Mouse (Mus musculus) spleen, embryonic (tissue): Measurements from ENCODE around the gene Ptma.

Experiments
- CTCF ChIA-PET: fragments of 350-600 bp; sonication (Branson Sonifier 250); formaldehyde crosslinking; loops from one replicate; lab custom pipeline; 2022; lab: Charles Lee

The Ptma gene

DNA sequence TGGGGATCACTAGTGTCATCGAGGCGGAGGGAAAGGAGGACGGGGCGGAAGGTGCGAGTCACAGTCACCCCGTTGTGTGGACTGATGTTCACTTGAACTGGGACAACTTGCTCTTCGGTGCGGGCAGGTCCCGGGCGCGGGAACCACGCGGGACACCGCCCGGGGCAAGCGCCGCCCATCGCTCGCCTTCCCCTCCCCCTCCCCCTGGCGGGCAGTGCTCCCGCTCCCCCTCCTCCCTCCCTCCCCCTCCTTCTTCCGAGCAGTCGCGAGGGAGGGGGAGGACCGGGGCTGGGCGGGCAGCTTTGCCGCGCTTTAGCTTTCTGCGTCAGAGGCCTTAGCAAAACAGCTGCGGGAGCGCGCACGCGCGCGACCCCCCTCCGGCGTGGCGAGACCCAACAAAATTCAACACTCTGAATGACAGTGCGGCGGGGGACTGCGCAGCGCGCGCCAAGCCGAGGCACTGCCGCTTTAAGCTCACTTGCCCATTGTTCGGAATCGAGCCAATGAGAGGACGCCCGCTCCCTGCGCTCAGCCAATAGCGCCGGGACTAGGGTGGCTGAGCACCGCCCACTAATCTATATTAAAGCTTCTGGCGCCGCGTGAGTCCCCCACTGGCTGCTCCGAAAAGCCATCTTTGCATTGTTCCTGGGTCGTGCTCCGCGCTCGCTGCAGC lies at the start of gene Ptma:
Ptma (plus strand) TSS at position 611 of the 673 bp plus-strand sequence.
- CTCF ChIA-PET: interaction anchor here (1.0 to 1.1 kb wide), 2 partner anchors 21 to 22 kb away, joined by 3 to 15 read pairs; no protein-coding TSS in a partner anchor

DNA sequence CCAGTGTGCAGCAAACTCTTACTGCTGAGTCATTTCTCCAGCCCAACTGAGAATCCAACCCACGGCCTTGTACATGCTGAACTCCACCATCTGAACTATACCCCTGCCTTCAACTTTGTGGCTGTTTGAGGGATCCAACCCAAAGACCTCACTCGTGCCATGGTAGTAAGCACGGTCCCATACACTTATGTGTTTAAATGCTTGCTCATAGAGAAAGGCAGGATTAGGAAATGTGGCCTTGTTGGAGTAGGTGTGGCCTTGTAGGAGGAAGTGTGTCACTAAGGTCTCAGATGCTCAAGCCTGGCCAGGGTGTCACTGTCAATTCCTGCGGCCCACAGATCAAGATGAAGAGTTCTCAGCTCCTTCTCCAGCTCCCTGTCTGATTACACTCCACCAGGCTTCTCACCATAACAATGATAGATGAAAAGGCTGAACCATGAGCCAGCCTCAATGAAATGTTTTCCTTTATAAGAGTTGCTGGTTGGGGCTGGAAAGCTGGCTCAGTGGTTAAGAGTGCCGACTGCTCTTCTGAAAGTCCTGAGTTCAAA lies 48.7 kb upstream of the Ptma start:
- CTCF ChIA-PET: interaction anchor here (0.6 kb wide), 1 partner anchor 33 kb away, joined by 7 read pairs; no protein-coding TSS in a partner anchor

DNA sequence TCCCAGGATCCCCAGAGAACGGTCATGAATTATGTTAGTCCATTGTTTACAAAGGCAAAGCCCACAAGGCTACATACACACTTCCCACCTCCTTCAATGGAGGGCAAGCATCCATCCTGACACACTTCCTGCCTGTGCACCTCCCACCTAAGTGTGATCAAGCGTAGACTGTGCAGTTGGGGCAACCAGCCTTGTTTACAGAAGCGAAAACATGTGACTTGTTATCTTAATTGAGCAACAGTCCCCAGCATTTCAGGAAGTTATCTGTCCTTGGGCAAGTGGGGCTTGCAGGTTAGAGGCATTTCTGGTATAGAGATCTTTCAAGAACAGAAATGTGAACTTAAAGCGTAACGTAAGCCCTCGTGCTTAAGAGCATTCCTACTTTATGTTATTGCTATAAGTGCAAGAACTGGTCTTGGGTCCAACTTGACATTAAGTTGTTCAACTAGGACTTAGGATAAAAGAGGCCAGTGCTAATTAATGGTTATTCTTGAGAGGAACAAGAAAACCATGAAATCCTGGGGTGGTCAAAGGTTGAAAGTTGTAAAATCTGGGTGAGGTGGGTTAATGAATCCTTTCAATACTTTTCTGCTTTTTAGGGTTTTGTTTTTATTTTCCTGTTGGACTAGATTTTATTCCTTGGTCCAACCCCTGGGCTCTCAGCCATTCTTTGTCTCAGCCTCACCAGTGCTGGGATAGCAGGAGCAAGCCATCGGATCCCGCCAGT lies 47.3 kb upstream of the Ptma start:
- CTCF ChIA-PET: no interaction called here

DNA sequence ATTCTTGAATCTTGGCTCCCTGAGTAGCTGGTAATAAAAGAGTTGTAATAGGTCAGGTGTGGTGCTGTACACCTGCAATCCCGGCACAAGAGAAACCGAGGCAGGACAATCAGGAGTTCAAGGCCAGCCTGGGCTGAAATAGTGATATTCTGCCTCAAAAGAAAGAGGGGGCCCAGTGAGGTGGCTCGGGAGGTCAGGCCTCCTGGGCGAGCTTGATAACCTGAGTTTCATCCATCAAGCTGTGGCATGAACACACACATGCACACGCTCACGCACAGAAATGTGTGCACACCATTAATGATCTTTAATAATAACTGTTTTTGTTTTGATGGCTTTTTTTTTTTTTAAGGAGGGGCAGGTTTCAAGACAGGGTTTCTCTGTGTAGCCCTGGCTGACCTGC lies 46.2 kb upstream of the Ptma start:
- CTCF ChIA-PET: interaction anchor here (0.6 to 0.7 kb wide), 2 partner anchors 14 to 31 kb away, joined by 3 to 6 read pairs; no protein-coding TSS in a partner anchor

DNA sequence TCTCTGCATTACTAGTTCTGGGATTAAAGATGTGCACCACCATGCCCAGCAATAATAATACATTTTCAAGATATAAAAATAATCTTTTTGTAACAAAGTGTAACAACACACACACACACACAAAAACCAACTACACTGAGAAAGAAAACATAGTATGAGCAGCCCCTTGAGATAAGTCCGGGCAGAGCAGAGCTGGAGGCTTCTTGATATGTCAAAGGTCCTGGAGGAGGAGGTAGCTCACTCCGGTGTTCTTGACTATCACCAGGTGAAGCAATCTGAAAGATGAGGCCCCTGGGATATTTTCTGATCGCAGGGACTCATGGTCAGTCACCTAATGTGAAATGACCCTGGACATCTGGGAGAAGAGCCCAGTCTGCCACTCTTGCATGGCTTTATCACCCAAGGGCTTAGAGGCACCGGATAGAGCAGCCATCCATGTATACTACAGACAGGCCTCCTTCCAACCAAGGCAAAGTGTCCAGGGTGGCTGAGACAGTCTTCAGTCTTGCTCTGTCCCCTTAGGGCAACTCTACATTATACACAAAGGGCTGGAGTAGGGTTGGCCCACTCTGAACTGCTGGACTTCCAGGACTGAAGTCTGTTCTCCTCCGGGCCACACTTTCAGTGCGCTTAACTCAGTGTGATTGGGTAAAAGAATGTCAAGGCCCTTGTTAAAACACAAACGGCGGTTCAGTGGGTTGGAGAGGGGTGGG lies 45.6 kb upstream of the Ptma start:
- CTCF ChIA-PET: no interaction called here

DNA sequence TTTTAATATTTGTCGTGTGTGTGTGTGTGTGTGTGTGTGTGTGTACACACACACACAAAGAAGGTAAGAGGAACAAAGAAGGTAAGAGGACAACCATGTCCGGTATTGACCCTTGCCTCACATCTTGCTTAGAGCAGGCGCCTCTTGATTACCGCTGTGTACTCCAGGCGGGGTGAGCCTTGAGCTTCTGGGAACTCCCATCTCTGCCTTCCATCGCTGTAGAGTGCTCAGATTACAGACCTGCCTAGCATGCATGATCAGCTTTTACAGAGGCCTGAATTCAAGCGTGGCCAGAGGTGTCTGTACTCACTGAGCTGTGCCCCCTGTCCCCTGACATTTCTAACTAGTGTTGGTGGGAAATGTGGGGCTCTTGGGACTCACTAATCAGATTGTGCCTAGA lies 45.1 kb upstream of the Ptma start:
- CTCF ChIA-PET: interaction anchor here (1.7 kb wide), 1 partner anchor 47 kb away, joined by 5 read pairs; no protein-coding TSS in a partner anchor

DNA sequence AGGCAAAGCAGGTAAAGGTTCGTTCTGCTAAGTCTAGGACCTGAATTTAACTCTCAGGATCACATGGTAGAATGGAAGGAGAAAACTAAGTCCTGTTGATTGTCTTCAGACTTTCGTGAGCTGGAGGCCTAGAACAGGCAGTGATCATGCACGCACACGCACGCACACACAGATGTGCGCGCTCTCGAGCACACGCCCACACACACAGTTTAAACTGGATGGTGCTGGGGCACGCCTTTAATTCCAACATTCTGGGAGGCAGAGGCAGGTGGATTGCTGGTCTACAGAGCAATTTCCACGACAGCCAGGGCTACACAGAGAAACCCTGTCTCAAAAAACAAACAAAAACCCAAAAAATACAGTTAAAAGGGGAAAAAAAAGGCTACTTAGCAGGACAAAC lies 44.2 kb upstream of the Ptma start:
- CTCF ChIA-PET: interaction anchor here (0.7 to 1.7 kb wide), 3 partner anchors 21 to 46 kb away, joined by 4 to 5 read pairs (median 4); no protein-coding TSS in a partner anchor

DNA sequence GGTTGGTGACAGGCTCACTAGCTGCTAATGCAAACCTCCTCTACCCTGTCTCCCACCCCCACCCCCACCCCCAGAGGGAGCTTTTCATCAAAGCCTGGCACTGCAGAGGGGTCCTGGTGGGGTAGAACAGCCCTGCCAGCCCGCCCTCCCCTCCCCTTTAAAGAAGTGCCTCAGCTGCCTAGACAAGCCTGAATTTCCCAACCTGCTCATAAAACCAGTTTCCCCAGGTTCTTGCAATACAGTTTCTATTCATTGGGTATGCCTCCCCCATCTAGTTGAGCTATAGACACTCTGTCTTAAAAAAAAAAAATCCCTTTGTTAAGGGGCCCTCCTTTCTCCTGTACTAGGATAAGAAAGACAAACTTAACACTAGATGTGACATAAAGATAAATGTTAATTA lies 43.8 kb upstream of the Ptma start:
- CTCF ChIA-PET: interaction anchor here (0.7 to 1.7 kb wide), 3 partner anchors 20 to 46 kb away, joined by 4 to 5 read pairs (median 4); no protein-coding TSS in a partner anchor

DNA sequence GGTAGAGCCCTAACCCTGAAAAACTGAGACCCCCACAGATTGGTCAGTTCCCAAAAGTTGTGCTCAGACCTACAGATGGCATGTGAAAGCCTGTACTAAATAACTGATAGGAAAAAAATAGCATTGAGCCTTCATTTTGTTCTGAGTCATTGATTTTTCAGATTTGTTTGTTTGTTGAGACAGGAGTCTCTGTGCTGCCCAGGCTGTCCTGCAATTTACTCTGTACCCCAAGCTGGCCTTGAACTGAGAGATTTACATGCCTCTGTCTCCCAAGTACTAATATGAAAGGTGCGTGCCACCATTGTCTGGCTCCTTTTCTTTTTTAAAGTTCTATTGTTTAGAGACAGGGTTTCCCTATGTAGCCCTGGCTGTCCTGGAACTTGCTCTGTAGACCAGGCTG lies 41.2 kb upstream of the Ptma start:
- CTCF ChIA-PET: no interaction called here

DNA sequence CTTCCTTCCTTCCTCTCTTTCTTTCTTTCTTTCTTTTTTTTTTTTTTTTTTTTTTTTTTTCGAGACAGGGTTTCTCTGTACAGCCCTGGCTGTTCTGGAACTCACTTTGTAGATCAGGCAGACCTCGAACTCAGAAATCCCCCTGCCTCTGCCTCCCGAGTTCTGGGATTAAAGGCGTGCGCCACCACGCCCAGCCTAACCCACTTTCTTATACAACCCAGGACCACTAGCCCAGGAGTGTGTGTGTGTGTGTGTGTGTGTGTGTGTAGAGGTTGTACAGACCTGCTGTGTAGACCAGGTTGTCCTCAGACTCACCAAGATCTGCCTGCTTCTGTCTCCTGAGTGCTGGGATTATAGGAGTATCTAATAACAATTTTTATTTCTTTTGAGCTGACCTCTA lies 40.7 kb upstream of the Ptma start:
- CTCF ChIA-PET: interaction anchor here (0.7 kb wide), 1 partner anchor 58 kb away, joined by 4 read pairs; no protein-coding TSS in a partner anchor

DNA sequence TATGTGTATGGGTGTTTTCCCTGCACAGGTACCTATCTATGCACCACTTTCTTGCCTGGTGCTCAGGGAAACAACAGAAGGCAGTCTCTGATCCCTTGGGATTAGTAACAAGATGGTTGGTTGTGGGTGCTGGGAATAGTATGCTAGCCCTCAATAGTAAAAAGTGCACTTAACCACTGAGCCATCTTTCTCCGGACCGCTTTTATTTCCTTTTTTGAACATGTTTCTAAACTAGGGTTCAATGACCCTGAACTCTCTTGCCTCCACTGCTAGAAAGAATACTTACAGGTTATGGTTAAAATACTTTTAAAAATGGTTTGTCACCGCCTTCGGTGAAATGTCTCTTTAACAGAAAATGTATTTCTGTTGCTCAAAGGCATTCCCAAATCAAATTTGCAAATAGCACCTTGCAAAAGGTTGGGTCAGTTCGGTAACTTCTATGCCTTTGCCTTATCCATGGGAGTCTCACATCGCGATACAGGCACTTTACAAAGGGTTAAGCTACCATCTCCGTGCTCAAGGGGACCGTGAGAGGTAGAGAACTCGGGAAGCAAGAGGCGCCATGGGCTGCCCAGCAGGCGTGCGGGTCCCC lies 39.7 kb upstream of the Ptma start:
- CTCF ChIA-PET: interaction anchor here (0.7 kb wide), 1 partner anchor 59 kb away, joined by 4 read pairs; no protein-coding TSS in a partner anchor

DNA sequence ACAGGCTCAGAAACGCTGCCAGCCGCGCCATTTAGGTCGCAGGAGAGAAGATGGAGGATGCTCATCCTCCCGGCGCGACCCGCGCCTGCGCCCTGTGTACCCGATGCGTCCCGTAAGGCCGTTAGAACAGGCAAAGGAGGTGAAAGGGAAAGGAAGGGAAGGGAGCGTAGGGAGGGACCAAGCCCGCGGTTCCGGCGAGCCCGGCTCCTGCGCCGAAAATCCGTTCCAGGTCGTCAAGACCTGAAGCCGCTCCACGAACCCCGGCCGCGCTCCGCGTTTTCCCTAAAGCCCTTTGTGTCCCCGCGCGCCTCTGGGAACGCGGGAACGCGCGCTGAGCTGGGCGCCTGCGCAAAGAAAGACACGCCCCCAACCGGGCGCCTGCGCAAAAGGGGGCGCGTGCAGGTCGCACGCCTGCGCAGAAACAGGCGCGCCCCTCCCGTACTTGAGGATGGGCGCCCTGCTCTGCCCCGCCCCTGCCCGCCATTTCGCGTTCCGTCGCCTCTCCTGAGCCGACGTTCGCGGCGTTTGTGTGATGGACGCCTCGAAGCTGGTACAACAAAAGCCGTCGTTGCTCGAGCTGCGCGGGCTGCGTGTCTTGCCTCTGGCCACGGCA lies 39.1 kb upstream of the Ptma start:
- CTCF ChIA-PET: interaction anchor here (0.7 kb wide), 1 partner anchor 510 kb away, joined by 3 read pairs; no protein-coding TSS in a partner anchor

DNA sequence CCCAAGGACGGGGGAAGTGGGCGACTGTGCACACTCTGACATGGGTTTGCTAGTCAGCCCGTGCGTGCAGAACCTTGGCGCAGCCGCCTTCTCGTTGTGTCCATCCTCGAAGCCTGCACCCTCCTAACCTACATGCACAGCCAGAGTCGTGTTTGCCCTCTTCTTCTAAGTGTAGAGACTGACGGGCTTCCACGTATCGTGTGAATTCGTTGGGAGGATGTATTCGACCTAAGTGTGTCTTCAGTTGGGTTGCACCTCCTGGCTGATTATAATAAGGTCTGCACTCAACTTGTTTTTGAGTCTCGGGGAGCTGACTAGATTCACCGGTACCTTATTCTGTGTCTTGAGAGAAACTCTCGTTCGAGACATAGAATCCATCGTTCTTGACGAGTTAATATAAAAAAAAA lies 38.6 kb upstream of the Ptma start:
- CTCF ChIA-PET: interaction anchor here (0.5 to 1.3 kb wide), 4 partner anchors 21 to 510 kb away, joined by 3 to 7 read pairs (median 4); no protein-coding TSS in a partner anchor

DNA sequence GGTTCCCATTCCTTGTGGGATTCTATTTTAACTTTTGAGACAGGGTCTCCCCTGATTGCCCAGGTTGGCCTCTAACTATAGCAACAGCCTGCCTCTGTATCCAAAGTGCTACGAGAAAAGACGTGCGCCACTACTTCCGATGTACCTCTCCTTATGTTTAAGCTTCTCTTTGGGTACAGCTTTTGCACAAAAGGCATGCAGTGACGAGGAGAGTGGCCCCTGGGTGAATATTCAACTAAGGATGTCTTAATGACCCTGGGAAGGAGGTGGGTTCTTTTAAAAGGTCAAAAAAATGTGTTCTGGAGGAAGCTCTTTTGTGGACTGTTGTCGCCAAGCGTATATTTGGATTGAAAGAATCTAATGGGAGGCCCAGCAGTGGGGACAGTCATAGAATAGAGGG lies 38.2 kb upstream of the Ptma start:
- CTCF ChIA-PET: interaction anchor here (0.5 to 1.3 kb wide), 3 partner anchors 22 to 95 kb away, joined by 3 to 7 read pairs (median 6); no protein-coding TSS in a partner anchor

DNA sequence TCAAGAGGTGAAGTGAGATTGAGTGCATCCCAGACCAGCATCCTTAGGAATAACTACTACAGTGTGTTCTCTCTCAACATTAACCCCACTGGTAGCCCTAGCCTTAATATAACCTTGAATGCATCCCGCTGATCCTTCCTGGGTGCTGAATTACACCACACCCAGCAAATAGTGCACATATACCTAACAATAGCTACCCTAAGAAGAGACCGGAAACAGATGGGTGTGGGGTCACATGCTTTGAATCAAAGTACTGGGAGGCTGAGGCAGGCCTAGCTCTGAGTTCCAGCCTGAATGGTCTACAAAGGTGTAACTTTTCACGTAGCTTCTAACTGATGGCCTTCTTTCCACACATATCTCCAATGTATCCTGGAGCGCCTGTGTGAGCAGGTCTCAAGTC lies 37.8 kb upstream of the Ptma start:
- CTCF ChIA-PET: interaction anchor here (1.3 kb wide), 1 partner anchor 59 kb away, joined by 3 read pairs; no protein-coding TSS in a partner anchor

DNA sequence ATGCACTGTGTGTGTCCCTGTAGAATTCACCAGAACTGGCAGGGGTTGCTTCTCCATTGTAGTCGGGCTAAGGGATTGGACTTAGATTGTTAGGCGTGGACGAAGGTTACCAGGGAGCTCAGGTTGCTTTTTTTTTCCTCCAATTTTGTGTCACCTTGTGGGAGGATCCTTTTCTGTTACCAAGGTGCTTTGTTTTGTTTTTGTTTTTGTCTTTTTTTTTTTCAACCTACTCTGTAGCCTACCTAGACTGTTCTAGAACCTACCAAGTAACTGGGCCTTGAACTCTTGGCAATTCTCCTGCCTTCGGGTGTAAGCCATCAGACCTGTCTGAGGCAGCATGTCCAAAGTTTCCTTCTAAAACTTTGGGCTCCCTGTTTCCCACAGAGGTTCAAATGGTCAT lies 36.6 kb upstream of the Ptma start:
- CTCF ChIA-PET: interaction anchor here (0.5 to 1.0 kb wide), 2 partner anchors 46 to 55 kb away, joined by 3 to 4 read pairs; no protein-coding TSS in a partner anchor

DNA sequence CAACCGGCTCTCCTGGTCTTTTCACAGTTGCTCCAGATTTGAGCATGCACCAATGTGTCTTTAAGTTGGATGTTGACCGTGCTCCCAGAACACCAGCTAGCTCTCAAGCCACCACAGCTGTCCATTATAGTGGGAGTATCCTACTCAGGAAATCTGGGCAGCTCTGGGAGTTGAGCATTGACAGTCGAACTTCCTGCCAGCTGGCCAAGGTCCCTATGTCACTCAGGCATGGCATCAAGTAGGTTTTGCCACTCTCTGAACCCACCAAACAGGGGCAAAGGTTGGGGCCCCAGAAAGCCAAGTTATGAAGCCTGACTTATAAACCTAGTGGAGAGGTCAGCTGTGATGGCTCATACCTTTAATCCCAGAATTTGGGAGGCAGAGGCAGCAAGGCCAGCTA lies 35.8 kb upstream of the Ptma start:
- CTCF ChIA-PET: interaction anchor here (0.7 to 1.0 kb wide), 2 partner anchors 12 to 14 kb away, joined by 3 to 6 read pairs; no protein-coding TSS in a partner anchor

DNA sequence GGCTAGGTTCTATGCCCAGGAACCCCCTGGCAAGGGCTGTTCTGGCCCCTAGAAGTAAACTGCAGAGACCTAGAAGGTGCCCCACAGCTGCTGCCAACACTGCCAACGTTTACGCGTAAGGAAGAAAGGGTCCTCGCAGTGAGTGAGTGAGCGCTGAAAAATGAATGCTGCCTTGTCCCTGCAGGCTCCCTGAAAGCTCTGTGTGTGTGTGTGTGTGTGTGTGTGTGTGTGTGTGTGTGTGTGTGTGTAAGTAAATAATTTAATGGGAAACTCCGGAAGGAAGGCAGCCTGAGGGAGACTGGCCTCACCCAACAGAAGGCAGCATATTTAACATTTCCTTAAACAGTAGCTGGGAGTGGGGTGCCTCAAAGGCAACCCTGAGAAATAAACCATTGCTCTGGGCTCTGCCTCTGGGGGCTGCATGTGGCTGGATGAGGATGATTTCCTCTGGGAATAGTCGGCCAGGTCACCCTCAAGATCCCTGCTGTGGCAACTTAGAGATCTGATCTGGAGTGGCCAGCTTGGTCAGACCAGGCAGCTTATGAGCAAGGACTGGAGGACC lies 34.9 kb upstream of the Ptma start:
- CTCF ChIA-PET: interaction anchor here (0.6 to 1.0 kb wide), 4 partner anchors 13 to 30 kb away, joined by 3 to 6 read pairs (median 4); no protein-coding TSS in a partner anchor
